Mouse (Mus musculus): ENCODE measurements around the gene Mageb2.
"Not testable (repeated sequence)": the region's sequence is repeated elsewhere in the genome, so short reads cannot be mapped to it uniquely, and the experiment has no call there.

Mageb2 gene

DNA sequence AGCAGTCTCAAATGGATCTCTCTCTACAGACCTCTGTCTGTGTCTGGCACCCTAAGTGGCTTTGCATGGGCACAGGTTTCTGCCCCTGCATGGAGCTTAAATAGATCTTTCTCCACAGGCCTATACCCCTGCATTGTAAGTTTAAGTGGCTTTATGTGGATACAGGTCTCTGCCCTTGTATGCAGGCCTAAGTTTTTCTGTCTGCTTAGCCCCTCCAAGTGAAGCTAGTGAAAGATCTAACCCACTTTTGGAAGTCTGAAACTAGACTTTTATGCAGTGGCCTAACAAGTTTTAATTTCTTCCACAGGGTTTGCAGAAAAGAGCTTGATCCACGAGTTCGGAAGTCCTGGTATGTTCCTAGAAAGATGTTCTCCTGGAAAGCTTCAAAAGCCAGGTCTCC, at the start of gene Mageb2:
Mageb2 (plus strand) TSS at position 301 of the 400 bp plus-strand sequence.
- in situ Hi-C loops (cut with MboI; ENCODE audit: low pct_unique_long_range_greater_than_20kb in 1 of 2, low sequenced_read_pairs in 2 of 2, unreplicated experiment in 1 of 2), result not testable (repeated sequence)

DNA sequence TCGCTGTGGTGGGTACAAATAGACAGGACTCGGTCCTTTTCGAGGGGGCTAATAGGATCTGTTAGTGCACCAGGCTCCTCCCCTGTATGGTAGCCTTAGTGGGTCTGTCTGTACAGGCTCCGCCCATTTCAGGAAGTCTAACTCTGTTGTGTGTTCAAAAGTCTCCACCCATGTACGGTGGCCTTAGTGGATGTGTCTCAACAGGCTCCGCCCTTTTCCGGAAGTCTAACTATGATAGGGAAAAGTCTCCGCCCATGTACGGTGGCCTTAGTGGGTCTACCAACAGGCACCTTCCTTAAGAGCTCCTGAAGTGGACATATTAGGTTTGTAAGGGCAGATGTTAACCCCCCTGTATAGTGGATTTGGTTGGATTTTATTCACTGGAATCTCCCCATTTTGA, 18.2 kb upstream of the Mageb2 start:
- in situ Hi-C loops (cut with MboI; ENCODE audit: low pct_unique_long_range_greater_than_20kb in 1 of 2, low sequenced_read_pairs in 2 of 2, unreplicated experiment in 1 of 2), result not testable (repeated sequence)
